Mouse (Mus musculus) heart, postnatal 14 days (tissue): ENCODE measurements around the gene Gm4858. TPM values are rescaled to one million over a fixed set of nuclear protein-coding genes. Genes with fewer than 3 reads are reported as not detected.
"Not testable (repeated sequence)": the region's sequence is repeated elsewhere in the genome, so short reads cannot be mapped to it uniquely, and the experiment has no call there.

Experiments
- DNase-seq, 2 experiments: peaks; one replicate each; pipeline ENCODE4 v3.0.0; 2021 to 2022
- intact Hi-C: fragments of 180-260 bp; cut with DNase I; formaldehyde crosslinking; loops from one replicate; pipeline ENCODE4 v1.15.1; 2025
- long read RNA-seq, 2 experiments: library from polyadenylated mRNA; stranded (forward); transcript quantifications; one replicate each; pipeline ENCODE4 v2.0.0; 2021
- total RNA-seq, 2 experiments: library from RNA; stranded (reverse); gene quantifications; 2 replicates each; pipeline ENCODE4 v1.2.3; 2021

Gene Gm4858
- total RNA-seq, result not detected
- long read RNA-seq, experiment 1, result 0 reads
- long read RNA-seq, experiment 2, result 0 reads

DNA sequence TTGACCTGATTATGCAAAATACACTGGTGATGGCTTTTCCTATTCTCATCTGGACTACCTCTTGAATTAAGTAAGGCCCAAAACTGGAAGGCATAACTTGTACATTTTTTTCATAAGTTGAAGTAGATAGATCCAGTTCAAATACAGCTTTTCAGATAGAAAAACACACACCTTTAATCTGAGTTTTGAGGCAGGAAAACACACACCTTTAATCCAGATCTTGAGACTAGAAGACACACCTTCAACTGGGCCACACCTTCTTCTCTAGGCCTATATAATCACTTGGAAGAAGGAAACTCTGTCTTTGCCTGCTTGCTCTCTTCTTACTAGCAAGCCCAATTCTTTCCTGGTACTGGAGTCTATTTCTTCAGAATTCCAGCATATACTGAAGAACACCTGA lies at the start of gene Gm4858:
Gene Gm4858, plus strand, starts transcription at position 301 of the 400 bp plus-strand sequence.
- intact Hi-C loops, DNase-seq: not testable (repeated sequence)

DNA sequence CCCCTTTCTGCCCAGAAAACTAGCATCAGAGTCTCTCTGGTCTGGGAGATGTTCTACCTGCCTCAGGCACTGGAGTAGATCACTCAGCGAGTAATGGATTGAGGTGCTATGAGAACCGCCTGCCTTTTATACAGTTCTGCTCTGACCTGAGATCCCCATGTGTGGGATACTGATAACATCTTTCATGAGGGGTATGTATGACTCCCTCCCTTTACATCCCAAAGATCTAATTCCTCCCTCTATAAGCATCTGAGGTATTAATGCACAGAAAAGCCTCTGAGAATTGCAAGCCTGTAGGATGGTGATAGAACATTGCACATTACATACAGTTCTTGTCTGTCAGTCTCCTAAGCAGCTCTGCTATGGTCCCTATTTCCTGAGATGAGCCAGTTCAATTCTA lies 49.7 kb upstream of the Gm4858 start, which contains the start of gene Lce1m:
Gene Lce1m, minus strand, starts transcription at position 101 of the 400 bp plus-strand sequence.
- DNase-seq, result no peak
- intact Hi-C loops, result no loop called here

DNA sequence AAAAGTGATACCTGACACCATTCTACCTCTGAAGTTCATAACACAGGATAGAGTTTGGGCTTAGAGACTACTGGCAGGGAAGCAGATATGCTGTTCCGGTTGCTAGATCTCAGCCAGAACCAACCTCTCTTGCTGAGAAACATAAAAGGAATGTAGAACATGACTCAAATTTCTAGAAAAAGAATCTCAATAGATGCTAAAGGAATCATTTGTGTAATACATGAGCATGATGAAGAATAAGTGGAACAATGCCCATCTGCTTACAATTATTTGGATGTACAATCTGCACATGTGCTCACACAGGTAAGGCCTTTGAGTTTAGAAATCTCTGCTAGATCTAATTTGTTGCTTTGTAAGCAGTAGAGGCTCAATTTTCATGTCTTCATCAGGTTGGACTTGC lies 47.5 kb upstream of the Gm4858 start:
- DNase-seq, result no peak
- intact Hi-C loops, result loop anchor here (10.0 kb wide), 1 partner anchor 116 kb away; no protein-coding TSS in a partner anchor

DNA sequence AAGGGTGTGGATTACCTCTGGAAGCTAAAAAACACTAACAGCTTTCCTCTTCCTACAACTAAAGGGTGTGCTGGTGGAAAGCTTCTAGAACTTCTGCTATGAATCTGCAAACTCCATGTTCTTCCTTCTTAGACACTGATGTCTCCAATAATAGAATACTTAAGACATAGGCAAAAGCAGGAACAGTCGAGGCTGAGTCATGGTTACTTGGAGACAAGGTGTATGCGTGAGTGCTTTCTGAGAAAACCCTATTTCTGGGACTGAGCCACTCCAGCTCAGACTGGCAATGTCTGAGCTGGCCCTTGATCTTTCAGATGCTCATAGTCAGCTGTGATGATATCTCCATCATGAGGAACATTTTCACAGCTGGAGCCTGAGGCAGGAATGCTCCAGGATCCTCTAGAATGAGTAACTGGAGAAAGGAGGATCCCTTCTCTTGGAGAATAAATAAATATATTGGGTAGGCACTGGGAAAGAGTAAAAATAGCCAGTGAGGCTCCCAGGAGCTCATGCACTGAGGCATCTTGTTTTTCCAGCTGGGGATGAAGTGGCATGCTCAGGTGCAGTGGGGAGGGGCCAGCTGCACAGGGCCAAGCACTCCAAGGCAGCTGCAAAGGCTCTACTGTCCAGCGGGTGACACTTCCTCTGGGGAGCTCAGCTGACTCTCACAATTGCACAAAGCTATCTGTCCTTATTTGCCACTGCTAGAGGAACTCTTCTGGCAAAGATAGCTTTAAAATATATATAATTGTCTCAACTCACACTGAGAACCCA lies 45.0 kb upstream of the Gm4858 start:
- DNase-seq, result no peak
- intact Hi-C loops, result loop anchor here (10.0 kb wide), 1 partner anchor 119 kb away; no protein-coding TSS in a partner anchor

DNA sequence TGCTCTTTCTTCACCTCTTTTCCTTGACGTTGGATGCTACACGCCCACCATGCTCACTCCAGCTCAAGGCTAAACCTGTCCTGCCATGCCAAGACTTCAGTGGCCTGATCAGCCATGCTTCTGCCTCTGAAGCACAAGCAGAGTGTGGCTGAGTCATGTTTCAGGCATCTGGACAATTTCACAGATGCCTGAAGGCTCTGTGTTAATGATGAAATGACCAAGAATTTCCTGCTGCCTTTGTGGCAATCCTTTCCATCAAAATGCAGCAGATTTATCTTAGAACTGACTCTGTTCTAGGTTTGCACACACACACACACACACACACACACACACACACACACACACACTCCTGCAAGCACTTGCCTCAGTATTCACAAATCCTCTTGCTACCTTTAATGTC lies 43.1 kb upstream of the Gm4858 start:
- no peak for DNase-seq
- intact Hi-C loops, result loop anchor here (10.0 kb wide), 1 partner anchor 121 kb away; no protein-coding TSS in a partner anchor

DNA sequence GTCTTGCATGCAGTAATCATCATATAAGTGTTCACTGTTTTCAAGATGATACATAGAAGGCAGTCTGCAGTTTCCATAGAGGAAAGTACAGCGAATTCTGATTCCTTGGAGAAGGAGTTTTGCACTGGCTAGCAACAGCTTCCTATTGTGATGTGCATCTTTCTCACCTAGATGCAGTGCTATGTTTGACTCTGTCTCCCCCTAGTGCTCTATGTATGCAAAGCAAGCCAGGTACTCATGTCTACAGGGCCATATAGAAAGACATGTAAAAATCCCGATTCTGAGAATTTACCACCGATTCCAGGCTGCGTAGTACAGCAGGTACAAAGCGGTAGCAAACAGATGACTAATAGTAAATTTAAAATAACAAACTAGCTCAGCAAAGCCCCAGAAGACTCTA lies 37.2 kb upstream of the Gm4858 start:
- DNase-seq, result peak in 1 of 2 experiments; percentile 19
- intact Hi-C loops, result no loop called here

DNA sequence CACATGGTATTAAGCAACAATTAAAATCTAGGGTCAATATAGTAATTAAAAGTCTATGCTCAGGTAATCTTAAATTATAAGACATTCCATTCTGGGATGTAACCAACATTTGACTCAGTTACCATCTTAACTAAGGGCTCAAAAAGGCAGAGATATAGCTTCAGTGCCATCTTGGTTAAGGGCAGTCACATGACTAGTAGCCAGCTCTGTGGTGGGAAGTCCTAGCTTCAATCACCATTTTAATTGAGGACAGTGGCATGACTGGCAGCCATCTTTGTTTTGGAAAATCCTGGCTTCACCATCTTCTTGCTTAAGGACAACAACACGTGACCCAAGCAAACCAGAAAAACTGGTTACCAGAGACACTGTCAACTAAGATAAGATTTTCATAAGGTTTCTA lies 18.4 kb upstream of the Gm4858 start:
- intact Hi-C loops, result no loop called here
- DNase-seq, result no peak

DNA sequence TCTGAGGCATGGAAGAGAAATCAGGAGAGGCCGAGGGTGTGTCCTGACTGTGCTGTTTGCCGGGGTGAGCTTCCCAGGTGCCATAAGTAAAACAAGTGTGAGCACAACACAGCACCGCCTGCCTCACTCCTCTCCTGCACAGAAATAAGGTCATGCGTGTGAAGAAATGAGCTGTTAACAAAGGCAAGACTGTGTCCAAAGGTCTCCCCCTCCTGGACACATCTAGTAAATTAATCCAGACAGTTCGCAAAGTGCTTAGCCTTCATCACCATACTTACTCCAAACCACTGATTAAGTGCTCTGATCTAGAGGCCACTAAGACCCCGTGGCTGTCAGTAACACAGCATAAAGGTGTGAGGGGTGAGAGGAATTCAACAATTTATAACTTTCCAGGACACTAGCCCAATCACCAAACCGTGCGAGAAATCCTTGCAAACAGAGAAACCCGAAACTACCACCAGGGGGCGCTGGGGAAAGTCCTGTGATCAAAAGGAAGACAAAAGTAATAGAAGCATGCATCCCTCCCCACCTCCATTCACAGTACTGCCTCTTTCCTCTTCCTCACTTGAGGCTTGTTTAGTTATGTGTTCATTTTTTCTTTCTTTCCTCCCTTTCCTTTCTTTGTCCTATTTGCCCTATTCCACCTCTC lies 15.7 kb upstream of the Gm4858 start:
- peak in 1 of 2 experiments; percentile 14 for DNase-seq
- intact Hi-C loops, result no loop called here

DNA sequence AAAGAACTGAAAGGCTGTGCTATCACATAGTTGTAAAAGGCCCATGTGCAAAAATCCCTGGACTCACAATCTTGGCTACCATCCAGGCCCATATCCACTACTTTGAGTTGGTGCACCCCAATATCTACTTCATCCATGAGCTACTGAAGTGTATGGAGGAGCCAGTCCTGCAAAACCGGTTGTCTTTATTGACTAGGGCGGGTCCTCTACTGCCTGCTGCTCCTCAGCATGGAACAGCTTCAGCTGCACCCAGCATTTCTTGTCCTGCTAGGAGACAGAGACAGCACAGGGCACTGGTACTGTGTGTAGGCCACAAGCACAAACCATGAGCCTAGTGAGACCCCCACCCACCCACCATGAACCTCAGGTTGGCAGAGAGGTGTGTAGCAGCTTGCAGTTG lies 18.0 kb downstream of the Gm4858 start:
- DNase-seq, result no peak
- intact Hi-C loops, result no loop called here

DNA sequence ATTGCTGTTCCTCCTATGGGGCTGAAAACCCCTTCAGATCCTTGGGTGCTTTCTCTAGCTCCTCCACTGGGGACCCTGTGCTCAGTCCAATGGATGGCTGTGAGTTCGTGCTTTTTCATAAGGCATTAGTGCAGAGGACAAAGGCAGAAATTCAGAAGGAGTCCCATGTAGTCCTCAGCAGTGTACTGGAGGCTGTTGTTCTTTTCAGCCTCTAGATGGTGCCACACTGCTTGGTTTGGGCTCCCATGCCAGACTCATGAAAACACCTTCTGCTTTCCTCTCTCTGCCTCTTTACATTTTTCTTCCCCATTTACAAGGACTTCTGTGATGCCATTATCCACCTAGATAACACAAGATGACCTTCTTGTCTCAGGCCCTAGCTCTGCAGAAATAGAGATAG lies 25.0 kb downstream of the Gm4858 start:
- intact Hi-C loops, DNase-seq: not testable (repeated sequence)

DNA sequence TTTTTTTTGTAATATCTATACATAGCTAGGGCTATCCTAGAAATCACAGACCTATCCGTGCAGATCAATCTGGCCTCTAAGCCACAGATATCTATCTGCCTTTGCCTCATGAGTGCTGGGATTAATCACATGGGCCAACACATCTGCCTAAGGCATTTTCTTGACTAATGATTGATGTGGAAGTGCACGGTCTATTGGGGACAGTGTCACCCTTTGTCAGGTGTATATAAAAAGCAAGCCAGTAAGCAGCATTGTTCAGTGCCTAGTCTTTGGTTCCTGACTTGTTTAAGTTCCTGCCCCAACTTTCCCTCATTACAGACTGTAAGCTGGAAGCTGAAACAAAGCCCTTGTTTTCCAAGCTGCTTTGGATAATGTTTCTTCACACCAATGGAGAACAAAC lies 27.8 kb downstream of the Gm4858 start:
- intact Hi-C loops, result no loop called here
- DNase-seq, result no peak

DNA sequence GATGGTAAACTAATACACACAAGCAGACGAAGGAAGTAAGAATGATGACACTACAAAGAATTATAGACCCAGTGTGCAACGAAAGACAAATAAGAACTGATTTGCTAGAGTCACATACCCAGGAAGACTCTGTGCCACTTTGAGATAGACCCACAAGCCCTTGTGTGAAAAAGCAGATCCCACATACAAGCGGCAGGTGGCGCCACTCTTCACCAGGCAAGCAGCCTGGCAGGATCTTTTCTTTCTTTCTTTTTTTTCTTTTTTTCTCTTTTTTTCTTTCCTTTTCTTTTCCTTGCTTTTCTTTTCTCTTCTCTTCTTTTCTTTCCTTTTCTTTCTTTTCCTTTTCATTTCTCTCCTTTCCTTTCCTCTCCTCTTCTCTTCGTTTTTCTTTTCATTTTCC lies 43.0 kb downstream of the Gm4858 start:
- peak in 1 of 2 experiments; percentile 1 for DNase-seq
- intact Hi-C loops, result no loop called here

DNA sequence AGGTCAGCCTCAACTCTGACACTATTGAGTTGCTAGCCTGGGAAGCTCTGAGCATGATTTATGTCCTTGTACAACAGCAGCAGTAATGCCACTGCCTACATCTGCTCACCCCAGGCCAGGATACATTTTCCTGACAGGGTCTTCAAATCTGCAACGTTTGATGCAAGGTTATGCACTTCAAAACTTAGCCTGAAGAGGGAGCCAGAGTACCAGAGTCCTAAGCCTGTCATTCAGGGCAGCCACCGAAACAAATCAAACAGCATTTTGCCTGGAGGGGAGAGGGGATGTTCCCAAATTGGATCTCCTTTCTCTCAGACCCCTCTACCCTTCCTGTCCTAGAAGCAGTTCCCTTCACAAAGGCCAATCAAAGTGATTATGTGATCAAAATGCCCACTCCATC lies 45.9 kb downstream of the Gm4858 start:
- intact Hi-C loops, result no loop called here
- DNase-seq, result peak in 1 of 2 experiments; percentile 21

DNA sequence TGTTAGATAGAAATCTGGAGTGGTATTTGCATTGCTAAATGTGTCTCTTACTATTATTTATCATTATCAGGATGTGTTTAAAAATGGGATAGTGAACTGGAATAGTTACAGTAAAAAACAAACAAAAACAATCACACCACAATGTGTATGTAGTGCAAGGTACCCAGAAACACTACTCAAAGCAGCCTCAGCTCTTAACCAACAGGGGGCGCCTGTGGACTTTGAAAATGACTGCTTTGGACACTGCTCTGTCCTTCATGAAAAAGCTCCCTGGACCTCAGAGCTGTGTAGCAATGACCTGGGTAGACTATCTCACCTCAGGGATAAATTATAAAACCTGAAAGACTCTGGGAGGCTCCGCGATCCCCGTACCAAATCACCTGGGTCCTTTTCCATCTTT lies 50.5 kb downstream of the Gm4858 start:
- DNase-seq, result no peak
- intact Hi-C loops, result no loop called here

Other genes with a start within 250 kb of the Gm4858 start
- gene Kprp, start 241.6 kb upstream of the Gm4858 start, total RNA-seq, result not detected
- not detected for gene Lce1l, start 217.5 kb upstream of the Gm4858 start, total RNA-seq
- gene 2310050C09Rik, start 198.6 kb upstream of the Gm4858 start, total RNA-seq, result not detected
- not detected for gene Lce3a, start 142.6 kb upstream of the Gm4858 start, total RNA-seq
- gene Lce3b, start 135.8 kb upstream of the Gm4858 start, total RNA-seq, result not detected
- not detected for gene Lce3c, start 124.3 kb upstream of the Gm4858 start, total RNA-seq
- not detected for gene Lce3d, start 111.4 kb upstream of the Gm4858 start, total RNA-seq
- gene Lce3e, start 101.8 kb upstream of the Gm4858 start, total RNA-seq, result not detected
- not detected for gene Lce3f, start 76.6 kb upstream of the Gm4858 start, total RNA-seq
- not detected for gene Crct1, start 53.1 kb upstream of the Gm4858 start, total RNA-seq
- not detected for gene Lce1m, start 49.8 kb upstream of the Gm4858 start, total RNA-seq
- gene Crnn, start 76.0 kb downstream of the Gm4858 start, total RNA-seq, result not detected
- under 1 TPM in 1 of 2 experiments, not detected in 1; under 0.01 TPM for gene Flg2, start 128.5 kb downstream of the Gm4858 start, total RNA-seq
- under 1 TPM in 1 of 2 experiments, not detected in 1; 0.22 TPM for gene Flg, start 204.7 kb downstream of the Gm4858 start, total RNA-seq